Mouse (Mus musculus) bone marrow, adult 2 months (tissue): ENCODE measurements at regions not wholly inside any gene's neighbourhood (a gene's known extent, or its start where the extent isn't known, plus 50 kb on each side); places are given as distances from the start of the nearest gene placed in this dataset.

Source experiments
- H3K27ac ChIP-seq: fragments of 200-500 bp; 2 replicates; pipeline ENCODE4 v1.5.1; 2012; ENCODE audit warnings: low read depth, mild to moderate bottlenecking, control low read depth, inconsistent platforms, low read length; ENCODE audit not compliant: control insufficient read depth, poor library complexity, insufficient read depth
- H3K4me1 ChIP-seq: fragments of 200-500 bp; 2 replicates; pipeline ENCODE4 v1.6.1; 2011; ENCODE audit warnings: low read length; ENCODE audit not compliant: control insufficient read depth, insufficient read depth
- H3K4me3 ChIP-seq: fragments of 200-500 bp; replicated peaks from 2 replicates; pipeline ENCODE3; 2011; ENCODE audit warnings: mild to moderate bottlenecking, low read depth, low read length, control low read depth; ENCODE audit not compliant: control insufficient read depth
- CTCF ChIP-seq: fragments of 200-500 bp; IDR thresholded peaks from 2 replicates; pipeline ENCODE4 v1.5.1; 2011; ENCODE audit warnings: low read length, control low read depth; ENCODE audit not compliant: control insufficient read depth, insufficient read depth
- POLR2A ChIP-seq: fragments of 200-500 bp; IDR thresholded peaks from 2 replicates; pipeline ENCODE4 v1.6.1; 2011; ENCODE audit warnings: low read depth, mild to moderate bottlenecking, control low read depth, low read length, borderline replicate concordance; ENCODE audit not compliant: control insufficient read depth
- WGBS: fragments of 180-500 bp; shearing (Covaris S2); methylation state at CpG from one replicate; pipeline ENCODE4 v1.1.7; 2018; 5-methylcytosine and 5-hydroxymethylcytosine counted together

GRCm38 (mm10) chr2:178769001-178769400, 338.7 kb downstream of the Cdh26 start:
- TF ChIP-seq POLR2A (no peak), CTCF (no peak)
- WGBS, result 68% methylated on average over 4 of the region's 4 CpGs
- H3K4me3 ChIP-seq, result no peak overlapping the region
- H3K4me1 ChIP-seq, result no peaks in the 10 kb centered on the region
- H3K27ac ChIP-seq, result no peak overlapping the region

- WGBS, result 42% methylated on average over 1 of the region's 1 CpGs
- TF ChIP-seq CTCF, result no peak
- no peak for TF ChIP-seq POLR2A
- no peak overlapping the region for H3K27ac ChIP-seq
- H3K4me3 ChIP-seq, result no peak overlapping the region
- no peaks in the 10 kb centered on the region for H3K4me1 ChIP-seq
Observed at GRCm38 (mm10) chr2:178771435-178771834, 341.1 kb downstream of the Cdh26 start.

- H3K4me3 ChIP-seq, result no peak overlapping the region
- 85% methylated on average over 3 of the region's 3 CpGs for WGBS
- H3K4me1 ChIP-seq, result no peaks in the 10 kb centered on the region
- H3K27ac ChIP-seq, result no peak overlapping the region
- TF ChIP-seq CTCF (no peak), POLR2A (no peak)
Observed at GRCm38 (mm10) chr2:178771881-178772280, 341.6 kb downstream of the Cdh26 start.

GRCm38 (mm10) chr2:178784822-178785589, 354.7 kb downstream of the Cdh26 start:
- Histone ChIP-seq H3K4me1 (no peaks in the 10 kb centered on the region), H3K27ac (no peak overlapping the region), H3K4me3 (no peak overlapping the region)
- TF ChIP-seq CTCF (no peak), POLR2A (no peak)
- 83% methylated on average over 25 of the region's 25 CpGs for WGBS

- WGBS, result 64% methylated on average over 6 of the region's 6 CpGs
- H3K4me3 ChIP-seq, result no peak overlapping the region
- no peaks in the 10 kb centered on the region for H3K4me1 ChIP-seq
- TF ChIP-seq POLR2A (no peak), CTCF (no peak)
- H3K27ac ChIP-seq, result no peak overlapping the region
Observed at GRCm38 (mm10) chr2:178785843-178786242, 355.5 kb downstream of the Cdh26 start.

- Histone ChIP-seq H3K4me1 (no peaks in the 10 kb centered on the region), H3K27ac (no peak overlapping the region), H3K4me3 (no peak overlapping the region)
- TF ChIP-seq CTCF (no peak), POLR2A (no peak)
- 68% methylated on average over 3 of the region's 3 CpGs for WGBS
Observed at GRCm38 (mm10) chr2:178795841-178796240, 365.5 kb downstream of the Cdh26 start.

GRCm38 (mm10) chr2:178801464-178801863, 371.1 kb downstream of the Cdh26 start:
- Histone ChIP-seq H3K4me1 (no peaks in the 10 kb centered on the region), H3K4me3 (no peak overlapping the region), H3K27ac (no peak overlapping the region)
- TF ChIP-seq CTCF, result no peak
- no peak for TF ChIP-seq POLR2A
- 35% methylated on average over 12 of the region's 12 CpGs for WGBS

- H3K4me1 ChIP-seq, result no peaks in the 10 kb centered on the region
- no peak overlapping the region for H3K4me3 ChIP-seq
- WGBS, result 72% methylated on average over 8 of the region's 8 CpGs
- H3K27ac ChIP-seq, result no peak overlapping the region
- TF ChIP-seq CTCF, result no peak
- no peak for TF ChIP-seq POLR2A
Observed at GRCm38 (mm10) chr2:178805283-178805682, 375.0 kb downstream of the Cdh26 start.

GRCm38 (mm10) chr2:178821552-178821951, 391.2 kb downstream of the Cdh26 start:
- Histone ChIP-seq H3K27ac (no peak overlapping the region), H3K4me3 (no peak overlapping the region), H3K4me1 (no peaks in the 10 kb centered on the region)
- WGBS, result 78% methylated on average over 6 of the region's 6 CpGs
- TF ChIP-seq POLR2A, result no peak
